Mouse (Mus musculus) heart, embryonic 15.5 days (tissue): ENCODE data around the gene Olfr695. TPM values are rescaled to one million over a fixed set of nuclear protein-coding genes. Genes with fewer than 3 reads are reported as not detected.

Experiments
- ATAC-seq: fragments of 200-750 bp; cut with Nextera tagmentation; replicated peaks from 2 replicates; pipeline ENCODE4 v1.8.0; 2017; ENCODE audit warnings: low read depth, moderate TSS enrichment; ENCODE audit not compliant: insufficient number of reproducible peaks, insufficient read depth, low FRiP score
- H3K27ac ChIP-seq: fragments of 300-500 bp; sonication (generic); 2 replicates; pipeline ENCODE4 v1.5.1; 2015; ENCODE audit warnings: mild to moderate bottlenecking, inconsistent platforms
- H3K27me3 ChIP-seq: fragments of 300-500 bp; sonication (generic); 2 replicates; pipeline ENCODE4 v1.6.1; 2015; ENCODE audit warnings: inconsistent platforms
- H3K36me3 ChIP-seq: fragments of 300-500 bp; sonication (generic); 2 replicates; pipeline ENCODE4 v1.6.1; 2015; ENCODE audit warnings: mild to moderate bottlenecking, inconsistent platforms
- H3K4me1 ChIP-seq: fragments of 300-500 bp; sonication (generic); replicated peaks from 2 replicates; pipeline ENCODE4 v1.6.1; 2015; ENCODE audit warnings: inconsistent platforms
- H3K4me2 ChIP-seq: fragments of 300-500 bp; sonication (generic); 2 replicates; pipeline ENCODE4 v1.6.1; 2015; ENCODE audit warnings: inconsistent platforms, mild to moderate bottlenecking, moderate library complexity
- H3K4me3 ChIP-seq: fragments of 300-500 bp; sonication (generic); 2 replicates; pipeline ENCODE4 v1.5.1; 2015; ENCODE audit warnings: mild to moderate bottlenecking, inconsistent platforms
- H3K9ac ChIP-seq: fragments of 300-500 bp; sonication (generic); 2 replicates; pipeline ENCODE4 v1.6.1; 2015; ENCODE audit warnings: mild to moderate bottlenecking, inconsistent platforms
- H3K9me3 ChIP-seq: fragments of 300-500 bp; sonication (generic); replicated peaks from 2 replicates; pipeline ENCODE4 v1.6.1; 2016; ENCODE audit warnings: inconsistent platforms
- WGBS: fragments of 180-500 bp; shearing (Covaris S2); methylation state at CpG from one replicate; pipeline ENCODE4 v1.1.7; 2015; ENCODE audit warnings: mixed read lengths; 5-methylcytosine and 5-hydroxymethylcytosine counted together
- polyA plus RNA-seq: library from polyadenylated mRNA; unstranded; fragments of >200 nt; fragmentation: Nextera tagmentation; extraction: Ambion mirVana; gene quantifications from 2 replicates; pipeline ENCODE4 v1.2.1, GENCODE M21; 2015

The Olfr695 gene
- polyA plus RNA-seq, 1 experiment from 2014 or later: not detected

- no peak for ATAC-seq
- 88% methylated on average over 1 of the region's 1 CpGs for WGBS
- no peaks in the 10 kb centered on the region for H3K27me3 ChIP-seq
- H3K9me3 ChIP-seq: no peaks in the 10 kb centered on the region
- H3K4me2 ChIP-seq: no peak within 1 kb of the TSS
- H3K36me3 ChIP-seq: no peaks in the 10 kb centered on the region
- no peaks in the 10 kb centered on the region for H3K4me1 ChIP-seq
- H3K9ac ChIP-seq: no peak within 1 kb of the TSS
- no peak within 1 kb of the TSS for H3K27ac ChIP-seq
- H3K4me3 ChIP-seq: no peak within 1 kb of the TSS
Measured at GRCm38 (mm10) chr7:106691714-106692113, 24.5 kb downstream of the Olfr695 start, which contains the start of gene Olfr694. Gene Olfr694, minus strand, starts transcription at chr7:106691814.

- Histone ChIP-seq H3K27ac (no peak overlapping the region), H3K36me3 (no peaks in the 10 kb centered on the region), H3K9ac (no peak overlapping the region), H3K9me3 (no peaks in the 10 kb centered on the region), H3K27me3 (no peaks in the 10 kb centered on the region), H3K4me1 (no peaks in the 10 kb centered on the region), H3K4me3 (no peak overlapping the region), H3K4me2 (no peak overlapping the region)
- no peak for ATAC-seq
- 84% methylated on average over 2 of the region's 2 CpGs for WGBS
Measured at GRCm38 (mm10) chr7:106685382-106685781, 30.8 kb downstream of the Olfr695 start.

- Histone ChIP-seq H3K36me3 (no peaks in the 10 kb centered on the region), H3K9me3 (no peaks in the 10 kb centered on the region), H3K9ac (no peak within 1 kb of the TSS), H3K4me2 (no peak within 1 kb of the TSS), H3K4me1 (no peaks in the 10 kb centered on the region), H3K27me3 (no peaks in the 10 kb centered on the region), H3K4me3 (no peak within 1 kb of the TSS), H3K27ac (no peak within 1 kb of the TSS)
- no peak for ATAC-seq
Measured at GRCm38 (mm10) chr7:106680484-106680883, 35.7 kb downstream of the Olfr695 start, which contains the start of gene Olfr693. Gene Olfr693, minus strand, starts transcription at chr7:106680584.

Other genes starting within 250 kb of the Olfr695 start
- gene Olfr693, start 35.8 kb downstream of the Olfr695 start, polyA plus RNA-seq: not detected in 2 replicates
- not detected in 2 replicates for gene Olfr694, start 24.6 kb downstream of the Olfr695 start, polyA plus RNA-seq
- not detected in 2 replicates for gene Olfr697, start 26.0 kb upstream of the Olfr695 start, polyA plus RNA-seq
- not detected in 2 replicates for gene Olfr698, start 39.0 kb upstream of the Olfr695 start, polyA plus RNA-seq
- gene Olfr699, start 76.8 kb upstream of the Olfr695 start, polyA plus RNA-seq: not detected in 2 replicates
- not detected in 2 replicates for gene Olfr700, start 92.4 kb upstream of the Olfr695 start, polyA plus RNA-seq
- not detected in 2 replicates for gene Olfr701, start 97.7 kb upstream of the Olfr695 start, polyA plus RNA-seq
- not detected in 2 replicates for gene Olfr702, start 117.5 kb upstream of the Olfr695 start, polyA plus RNA-seq
- gene Olfr703, start 127.0 kb upstream of the Olfr695 start, polyA plus RNA-seq: not detected in 2 replicates
- not detected in 2 replicates for gene Olfr704, start 146.8 kb upstream of the Olfr695 start, polyA plus RNA-seq
- not detected in 2 replicates for gene Olfr705, start 160.5 kb upstream of the Olfr695 start, polyA plus RNA-seq
- gene Olfr706, start 171.8 kb upstream of the Olfr695 start, polyA plus RNA-seq: not detected in 2 replicates
- not detected in 2 replicates for gene Olfr707, start 184.8 kb upstream of the Olfr695 start, polyA plus RNA-seq
- not detected in 2 replicates for gene Olfr1532-ps1, start 191.6 kb upstream of the Olfr695 start, polyA plus RNA-seq
- not detected in 2 replicates for gene Olfr709-ps1, start 215.8 kb upstream of the Olfr695 start, polyA plus RNA-seq
- gene Olfr710, start 231.9 kb upstream of the Olfr695 start, polyA plus RNA-seq: not detected in 2 replicates
- gene Olfr6, start 247.5 kb upstream of the Olfr695 start, polyA plus RNA-seq: not detected in 2 replicates